Mouse (Mus musculus) testis, adult 2 months (tissue): Measurements from ENCODE around the gene Adamtsl5. TPM values are rescaled to one million over a fixed set of nuclear protein-coding genes. Genes with fewer than 3 reads are reported as not detected.

Experiments
- H3K27ac ChIP-seq: fragments of 200-500 bp; 2 replicates; pipeline ENCODE4 v1.5.1; 2012; ENCODE audit warnings: low read depth, low read length; ENCODE audit not compliant: control insufficient read depth, insufficient read depth
- H3K27me3 ChIP-seq: fragments of 200-500 bp; 2 replicates; pipeline ENCODE4 v1.6.1; 2012; ENCODE audit warnings: mild to moderate bottlenecking, low read length, moderate library complexity; ENCODE audit not compliant: control insufficient read depth, insufficient read depth
- H3K36me3 ChIP-seq: fragments of 200-500 bp; 2 replicates; pipeline ENCODE4 v1.6.1; 2012; ENCODE audit warnings: mild to moderate bottlenecking, low read length; ENCODE audit not compliant: control insufficient read depth, insufficient read depth
- H3K4me1 ChIP-seq: fragments of 200-500 bp; 2 replicates; pipeline ENCODE4 v1.6.1; 2012; ENCODE audit warnings: low read length; ENCODE audit not compliant: control insufficient read depth, insufficient read depth
- H3K4me3 ChIP-seq: fragments of 200-500 bp; 2 replicates; pipeline ENCODE4 v1.5.1; 2012; ENCODE audit warnings: low read depth, mild to moderate bottlenecking, low read length, moderate library complexity, mixed read lengths; ENCODE audit not compliant: control insufficient read depth
- CTCF ChIP-seq: fragments of 200-500 bp; IDR thresholded peaks from 2 replicates; pipeline ENCODE4 v1.5.1; 2012; ENCODE audit warnings: low read depth, mild to moderate bottlenecking, inconsistent platforms, low read length, moderate library complexity; ENCODE audit not compliant: control insufficient read depth, insufficient read depth, insufficient replicate concordance
- POLR2A ChIP-seq: fragments of 200-500 bp; IDR thresholded peaks from 2 replicates; pipeline ENCODE4 v1.6.1; 2012; ENCODE audit warnings: low read depth, mild to moderate bottlenecking, inconsistent platforms, low read length, moderate library complexity; ENCODE audit not compliant: control insufficient read depth
- polyA plus RNA-seq: library from polyadenylated mRNA; depleted of rRNA; stranded (reverse); fragments of >200 nt; gene quantifications from 2 replicates; pipeline ENCODE4 v1.2.3, GENCODE M21; 2012

Adamtsl5 gene
- polyA plus RNA-seq, 1 experiment: 3.3 TPM

- TF ChIP-seq POLR2A (no peak), CTCF (no peak)
- Histone ChIP-seq H3K27me3 (no peaks in the 10 kb centered on the region), H3K4me3 (0 out of 2 replicates have a peak overlapping the region, but pooled peaks have one; percentile 9), H3K4me1 (peaks cover 19% of the 10 kb centered on the region), H3K27ac (no peak overlapping the region), H3K36me3 (no peaks in the 10 kb centered on the region)
These were observed 33.7 kb downstream of the Adamtsl5 start for GRCm38 (mm10) chr10:80314494-80315001.

- no peak for TF ChIP-seq POLR2A
- TF ChIP-seq CTCF: no peak
- H3K27ac ChIP-seq: no peak overlapping the region
- H3K36me3 ChIP-seq: no peaks in the 10 kb centered on the region
- H3K4me3 ChIP-seq: no peak overlapping the region
- H3K4me1 ChIP-seq: peaks cover 19% of the 10 kb centered on the region
- no peaks in the 10 kb centered on the region for H3K27me3 ChIP-seq
These were observed 34.5 kb downstream of the Adamtsl5 start for GRCm38 (mm10) chr10:80313627-80314201.

GRCm38 (mm10) chr10:80312586-80313504 is 35.4 kb downstream of the Adamtsl5 start:
- H3K27me3 ChIP-seq: no peaks in the 10 kb centered on the region
- H3K36me3 ChIP-seq: no peaks in the 10 kb centered on the region
- H3K27ac ChIP-seq: no peak overlapping the region
- H3K4me3 ChIP-seq: no peak overlapping the region
- peaks cover 19% of the 10 kb centered on the region for H3K4me1 ChIP-seq
- no peak for TF ChIP-seq CTCF
- TF ChIP-seq POLR2A: no peak

GRCm38 (mm10) chr10:80311560-80311959 is 36.7 kb downstream of the Adamtsl5 start:
- Histone ChIP-seq H3K27me3 (no peaks in the 10 kb centered on the region), H3K4me1 (peaks cover 19% of the 10 kb centered on the region), H3K4me3 (no peak overlapping the region), H3K27ac (no peak overlapping the region), H3K36me3 (no peaks in the 10 kb centered on the region)
- TF ChIP-seq CTCF: no peak
- no peak for TF ChIP-seq POLR2A

GRCm38 (mm10) chr10:80304862-80305261 is 43.4 kb downstream of the Adamtsl5 start:
- H3K27ac ChIP-seq: no peak overlapping the region
- no peaks in the 10 kb centered on the region; the same call in none of the 2 replicates for H3K4me1 ChIP-seq
- H3K4me3 ChIP-seq: peak overlapping the region; percentile 33
- no peaks in the 10 kb centered on the region for H3K27me3 ChIP-seq
- TF ChIP-seq POLR2A: no peak
- TF ChIP-seq CTCF: no peak
- H3K36me3 ChIP-seq: no peaks in the 10 kb centered on the region

GRCm38 (mm10) chr10:80304458-80304857 is 43.8 kb downstream of the Adamtsl5 start:
- no peaks in the 10 kb centered on the region for H3K36me3 ChIP-seq
- peak overlapping the region; percentile 33 for H3K4me3 ChIP-seq
- peaks cover 3% of the 10 kb centered on the region for H3K4me1 ChIP-seq
- H3K27ac ChIP-seq: no peak overlapping the region
- no peaks in the 10 kb centered on the region for H3K27me3 ChIP-seq
- TF ChIP-seq CTCF (no peak), POLR2A (no peak)

- Histone ChIP-seq H3K27ac (no peak overlapping the region), H3K4me3 (no peak overlapping the region), H3K27me3 (no peaks in the 10 kb centered on the region), H3K36me3 (no peaks in the 10 kb centered on the region), H3K4me1 (peaks cover 10% of the 10 kb centered on the region)
- TF ChIP-seq POLR2A (no peak), CTCF (no peak)
These were observed 45.7 kb downstream of the Adamtsl5 start for GRCm38 (mm10) chr10:80302471-80302881.

- peaks cover 10% of the 10 kb centered on the region for H3K4me1 ChIP-seq
- no peak overlapping the region for H3K27ac ChIP-seq
- H3K36me3 ChIP-seq: no peaks in the 10 kb centered on the region
- TF ChIP-seq POLR2A: no peak
- TF ChIP-seq CTCF: no peak
- H3K27me3 ChIP-seq: no peaks in the 10 kb centered on the region
- H3K4me3 ChIP-seq: no peak overlapping the region
These were observed 46.2 kb downstream of the Adamtsl5 start for GRCm38 (mm10) chr10:80302082-80302355.
